Mouse (Mus musculus): ENCODE data around the gene Haus2.
"Not testable (repeated sequence)": the region's sequence is repeated elsewhere in the genome, so short reads cannot be mapped to it uniquely, and the experiment has no call there.

The Haus2 gene

DNA sequence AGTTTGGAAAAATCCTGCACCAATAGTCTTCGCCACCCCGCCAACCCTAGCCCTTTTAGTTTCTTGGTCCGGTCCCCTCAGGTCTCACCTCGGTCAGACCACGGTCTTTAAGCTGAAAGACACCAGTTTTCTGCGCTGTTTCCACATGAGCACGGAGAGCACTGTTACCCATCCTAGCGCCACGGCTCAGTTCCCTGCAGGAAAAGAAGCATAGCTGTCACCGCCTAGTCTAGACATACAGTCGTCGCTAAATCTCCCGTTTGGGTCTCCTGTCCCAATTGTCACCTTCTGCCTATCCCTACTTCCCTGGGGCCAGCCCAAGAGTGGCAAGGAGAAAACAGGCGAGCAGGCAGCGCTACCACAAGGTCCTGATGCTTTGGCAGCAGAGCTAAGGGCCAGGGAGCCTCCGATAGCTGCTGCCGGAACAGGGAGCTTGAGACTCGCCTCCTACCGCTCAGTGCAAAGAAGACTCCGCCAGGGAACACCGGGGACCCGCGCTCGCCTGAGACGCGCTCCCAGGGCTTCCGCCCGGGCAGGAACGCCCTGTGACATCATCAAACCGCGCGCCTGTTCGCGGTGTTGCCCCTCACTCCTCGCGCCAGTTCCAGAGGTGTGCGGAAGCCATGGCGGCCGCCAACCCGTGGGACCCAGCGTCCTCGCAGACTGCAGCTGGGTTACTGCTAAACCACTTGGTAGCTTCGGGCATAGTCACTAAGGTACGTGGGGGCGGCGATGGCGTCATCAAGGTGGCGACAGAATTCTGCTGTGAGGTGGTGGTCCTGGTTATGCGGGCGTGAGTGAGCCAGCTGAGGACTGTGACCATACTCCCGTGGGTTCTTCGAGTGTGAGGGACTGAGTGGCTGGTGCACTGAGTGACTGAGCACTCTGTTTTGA, at the start of gene Haus2, which contains the start of gene Lrrc57:
TSS of gene Haus2 (plus strand) at position 554 of the 894 bp plus-strand sequence.
TSS of gene Lrrc57 (minus strand) at position 691 of the 894 bp plus-strand sequence.
- peak; percentile 90 for DNase-seq (ENCODE audit: low spot score)

DNA sequence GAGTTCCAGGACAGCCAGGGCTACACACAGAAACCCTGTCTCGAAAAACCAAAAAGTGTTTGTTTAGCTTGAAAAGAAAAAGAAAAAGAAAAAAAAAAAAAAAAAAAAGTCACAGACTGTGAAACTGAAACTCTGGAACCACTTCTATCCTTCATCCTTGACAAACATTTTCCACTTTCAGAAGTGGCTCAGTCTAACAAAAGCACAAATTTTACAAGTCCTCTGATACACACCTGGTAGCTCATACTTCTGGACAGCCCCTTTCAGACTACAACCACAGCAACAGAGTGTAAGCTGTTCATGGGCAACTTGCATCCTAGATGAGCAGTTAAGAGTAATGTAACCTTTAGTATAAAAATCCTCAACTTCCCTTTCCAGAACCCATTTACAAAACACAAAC, 47.7 kb upstream of the Haus2 start:
- DNase-seq (ENCODE audit: low spot score), result no peak

DNA sequence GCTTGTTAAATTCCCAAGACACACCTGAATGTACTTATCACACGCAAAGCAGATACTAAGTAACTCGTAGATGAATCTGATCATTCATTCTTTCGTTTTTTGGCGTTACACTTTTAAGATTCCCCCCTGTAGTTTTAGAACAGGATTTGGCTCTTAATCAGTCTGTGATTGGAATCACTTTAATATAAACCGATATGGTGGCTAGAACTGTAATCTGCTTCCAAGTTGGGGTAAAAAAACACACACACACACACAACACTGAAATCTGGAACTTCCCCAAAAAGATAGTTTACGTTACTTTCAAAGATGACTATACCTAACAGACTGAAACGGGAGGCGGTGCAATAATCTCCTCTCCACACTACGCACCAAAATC, 46.3 kb upstream of the Haus2 start:
- DNase-seq (ENCODE audit: low spot score), result no peak

- peak; percentile 71 for DNase-seq (ENCODE audit: low spot score)
These were observed 45.8 kb upstream of the Haus2 start, which contains the start of gene Zfp106 for GRCm38 (mm10) chr2:120563235-120563990. Gene Zfp106, minus strand, starts transcription at chr2:120563843.

GRCm38 (mm10) chr2:120564548-120565188, 44.5 kb upstream of the Haus2 start:
- DNase-seq (ENCODE audit: low spot score), result not testable (repeated sequence)

DNA sequence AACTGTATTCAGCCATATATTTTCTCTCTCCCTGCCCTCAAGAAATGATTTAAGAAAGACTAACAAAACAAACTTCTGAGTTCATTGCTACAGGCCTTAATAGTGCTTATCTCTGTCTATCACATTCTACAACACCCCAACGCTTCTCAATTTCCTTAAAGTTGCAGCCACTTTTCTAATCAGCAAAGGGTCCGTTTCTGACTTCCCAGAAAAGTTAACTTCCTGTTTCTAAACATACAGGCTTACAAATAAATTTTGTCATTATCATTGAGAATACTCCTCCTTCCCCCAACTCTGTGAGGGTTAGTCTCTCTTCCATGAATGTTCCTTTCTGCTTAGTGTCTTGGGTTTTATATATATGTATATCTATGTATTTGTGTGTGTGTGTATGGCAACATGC, 43.8 kb upstream of the Haus2 start:
- no peak for DNase-seq (ENCODE audit: low spot score)

- DNase-seq (ENCODE audit: low spot score), result peak; percentile 89
These were observed 42.0 kb upstream of the Haus2 start, which contains the start of gene Snap23 for GRCm38 (mm10) chr2:120566886-120567797. Gene Snap23, plus strand, starts transcription at chr2:120567671.

GRCm38 (mm10) chr2:120567798-120568320, 41.3 kb upstream of the Haus2 start:
- no peak for DNase-seq (ENCODE audit: low spot score)

DNA sequence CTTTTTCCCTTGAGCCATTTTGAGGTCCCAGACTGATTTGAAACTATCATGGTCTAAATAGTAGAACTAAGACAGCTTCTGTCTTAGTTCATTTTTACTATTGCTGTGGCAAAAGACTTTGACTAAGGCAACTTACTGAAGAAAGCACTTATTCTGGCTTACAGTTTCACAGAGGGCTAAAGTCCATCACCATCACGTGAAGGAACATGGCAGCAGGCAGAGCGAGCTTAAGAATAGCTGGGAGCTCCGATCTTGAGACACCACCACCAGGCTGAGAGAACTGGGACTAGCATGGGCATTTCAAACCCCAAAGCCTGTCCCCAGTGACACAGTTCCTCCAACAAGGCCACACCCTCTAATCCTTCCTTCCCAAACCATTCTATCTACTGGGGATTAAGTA, 38.1 kb upstream of the Haus2 start:
- no peak for DNase-seq (ENCODE audit: low spot score)

DNA sequence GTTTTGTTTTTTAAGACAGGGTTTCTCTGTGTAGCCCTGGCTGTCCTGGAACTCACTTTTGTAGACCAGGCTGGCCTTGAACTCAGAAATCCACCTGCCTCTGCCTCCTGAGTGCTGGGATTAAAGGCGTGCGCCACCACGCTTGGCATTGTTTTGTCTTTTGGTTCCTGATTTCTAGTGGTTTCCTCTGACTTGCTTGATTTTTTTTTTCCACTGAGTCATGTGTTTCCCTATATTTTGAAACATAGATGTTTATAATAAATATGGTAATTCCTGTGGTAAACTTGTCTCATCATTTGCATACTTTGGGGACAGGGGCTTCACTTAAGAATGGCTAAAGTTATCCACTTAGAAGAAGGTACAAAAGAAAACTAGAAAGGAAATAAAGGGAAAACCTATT, 37.0 kb upstream of the Haus2 start:
- DNase-seq (ENCODE audit: low spot score), result not testable (repeated sequence)

GRCm38 (mm10) chr2:120575121-120575520, 34.1 kb upstream of the Haus2 start:
- DNase-seq (ENCODE audit: low spot score), result no peak

GRCm38 (mm10) chr2:120575978-120576377, 33.2 kb upstream of the Haus2 start:
- no peak for DNase-seq (ENCODE audit: low spot score)

DNA sequence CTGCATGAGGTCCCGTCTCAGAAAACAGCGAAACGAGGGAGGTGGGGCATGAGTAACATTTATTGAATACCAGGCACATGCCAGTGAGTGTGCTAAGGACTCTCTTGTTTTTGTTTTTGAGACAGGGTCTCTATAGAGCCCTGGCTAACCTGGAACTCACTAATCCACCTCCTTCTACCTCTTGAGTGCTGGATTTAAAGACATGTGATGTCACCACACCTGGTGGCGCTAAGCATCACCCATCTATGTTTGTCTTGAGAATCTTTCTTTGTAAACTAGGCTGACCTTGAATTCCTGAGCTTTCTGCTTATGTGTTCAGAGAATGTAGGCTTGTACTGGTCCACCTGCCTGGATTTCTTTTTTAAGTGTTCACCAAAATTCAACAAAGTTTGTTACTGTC, 31.4 kb upstream of the Haus2 start:
- no peak for DNase-seq (ENCODE audit: low spot score)

DNA sequence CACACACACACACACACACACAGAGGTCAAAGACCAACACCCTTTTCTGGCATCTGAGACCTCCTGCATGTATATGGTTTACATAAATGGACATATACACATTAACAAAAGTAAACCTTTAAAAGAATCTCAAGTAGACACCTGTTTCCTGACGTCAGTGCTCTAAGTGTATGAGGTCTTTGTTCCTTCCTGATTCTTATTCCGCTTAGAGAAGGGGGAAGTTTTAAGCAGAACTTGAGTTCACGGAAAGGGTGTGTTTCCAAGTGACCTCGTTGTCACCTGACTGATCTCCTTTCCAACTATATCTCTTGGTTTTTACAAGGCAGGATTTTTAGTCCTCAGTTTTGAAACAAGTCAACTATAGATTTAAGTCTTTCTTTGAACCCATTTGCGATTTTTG, 30.9 kb upstream of the Haus2 start:
- DNase-seq (ENCODE audit: low spot score), result no peak

DNA sequence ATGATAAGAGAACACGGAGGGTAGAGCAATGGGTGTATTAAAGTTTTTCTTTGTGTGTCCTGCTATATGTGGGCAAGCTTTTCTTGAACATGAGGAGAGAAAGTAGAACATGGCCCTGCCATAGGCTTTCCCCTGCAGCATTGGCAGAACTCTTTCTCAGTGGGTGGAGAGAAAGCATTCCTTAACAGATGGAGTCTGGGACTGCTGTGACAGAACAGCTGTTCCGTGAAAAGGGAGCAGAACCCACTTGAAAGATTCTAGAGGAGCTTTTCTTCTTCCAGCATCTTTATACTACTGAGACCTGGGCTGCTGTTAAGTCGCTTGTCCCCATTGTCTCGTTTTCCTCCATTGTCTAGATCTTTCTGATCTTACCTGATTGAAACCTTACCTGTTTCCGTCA, 19.4 kb upstream of the Haus2 start:
- no peak for DNase-seq (ENCODE audit: low spot score)

DNA sequence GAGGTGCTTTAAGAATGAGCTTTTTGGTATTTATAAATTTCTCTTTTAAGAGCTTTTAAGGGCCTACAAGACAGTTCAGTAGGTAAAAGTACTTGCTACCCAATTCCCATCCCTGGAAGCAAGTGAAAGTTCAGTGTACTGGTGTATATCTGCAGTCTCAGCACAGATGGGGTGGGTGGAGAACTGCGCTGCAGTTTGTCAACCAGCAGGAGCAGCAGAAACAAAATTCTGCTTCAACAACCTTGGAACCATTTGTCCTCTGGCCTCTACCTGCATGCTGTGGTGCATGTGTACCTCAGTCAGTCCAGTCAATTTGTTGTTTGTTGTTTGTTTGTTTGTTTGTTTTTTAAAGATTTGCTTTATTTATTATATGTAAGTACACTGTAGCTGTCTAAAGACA, 17.0 kb upstream of the Haus2 start:
- no peak for DNase-seq (ENCODE audit: low spot score)

DNA sequence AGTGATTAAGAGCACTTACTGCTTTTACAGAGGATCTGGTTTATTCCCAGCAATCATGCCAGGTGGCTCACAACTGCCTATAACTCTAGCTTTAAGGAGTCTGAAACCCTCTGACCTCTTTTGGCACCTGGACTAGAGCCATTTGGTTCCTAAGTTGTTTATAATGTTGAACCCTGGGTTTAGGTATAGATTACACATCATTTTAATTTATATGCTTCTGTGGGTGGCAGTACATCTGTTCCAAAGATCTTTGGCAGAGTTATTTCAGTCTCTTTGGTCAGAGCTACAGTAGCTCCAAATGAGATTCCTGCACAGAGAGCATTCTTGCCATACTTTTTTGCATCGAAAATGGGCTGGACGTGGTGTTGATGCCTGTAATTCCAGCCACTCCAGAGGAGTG, 11.4 kb upstream of the Haus2 start:
- DNase-seq (ENCODE audit: low spot score), result no peak

DNA sequence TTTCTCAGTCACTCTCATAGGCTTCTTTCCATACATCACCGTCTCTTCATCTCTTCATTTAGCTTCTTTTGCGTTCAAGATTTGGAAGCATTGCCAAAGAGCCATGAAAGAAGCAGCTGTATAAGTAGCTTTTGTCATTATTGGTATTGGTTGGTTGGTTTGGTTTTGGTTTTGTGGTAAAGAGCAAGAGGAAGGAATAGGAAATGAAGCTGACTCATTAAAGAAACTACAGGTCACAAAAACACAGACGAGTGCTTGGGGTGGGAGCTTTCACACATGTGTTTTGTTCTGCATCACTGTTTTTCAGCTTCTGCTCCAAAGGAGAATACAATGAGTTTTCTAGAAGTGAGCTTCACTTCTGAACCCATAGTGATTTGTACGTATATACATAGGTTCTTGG, 9.7 kb upstream of the Haus2 start:
- no peak for DNase-seq (ENCODE audit: low spot score)

DNA sequence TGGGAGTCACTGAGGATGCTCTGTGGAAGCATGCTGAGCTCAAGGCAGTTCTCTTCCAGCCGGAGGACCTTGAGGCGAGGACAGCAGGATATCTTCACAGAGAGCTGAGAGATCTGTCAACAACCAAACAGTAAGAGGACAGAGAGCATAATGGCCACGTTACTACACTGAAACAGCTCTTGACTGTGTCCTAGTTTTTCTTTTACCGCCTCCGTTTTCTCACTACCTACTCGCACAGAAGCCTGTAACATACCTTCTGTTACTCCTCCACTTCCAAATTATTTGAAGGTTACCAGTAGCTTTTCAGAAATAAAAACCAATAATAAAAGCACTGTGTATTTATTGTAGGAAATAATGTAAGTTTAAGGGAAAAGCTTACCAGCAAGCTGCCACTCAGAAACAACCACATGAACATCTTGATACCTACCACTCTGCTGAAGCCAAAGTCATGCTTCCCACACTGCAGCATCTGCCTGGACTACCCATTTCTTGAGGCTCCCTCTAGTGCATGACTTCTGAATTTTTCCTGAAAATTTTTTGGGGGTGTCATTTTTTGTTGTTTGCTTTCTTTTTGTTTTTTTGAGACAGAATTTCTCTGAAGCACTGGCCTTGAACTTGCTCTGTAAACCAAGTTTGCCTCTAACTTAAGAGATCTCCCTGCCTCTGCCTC, 3.0 kb upstream of the Haus2 start:
- DNase-seq (ENCODE audit: low spot score), result no peak

- no peak for DNase-seq (ENCODE audit: low spot score)
These were observed 7.3 kb downstream of the Haus2 start for GRCm38 (mm10) chr2:120616279-120617163.
